Mouse (Mus musculus) lung, postnatal 14 days (tissue): ENCODE data around the gene Pabpc1l.
"Not testable (repeated sequence)": the region's sequence is repeated elsewhere in the genome, so short reads cannot be mapped to it uniquely, and the experiment has no call there.

Source experiments
- DNase-seq: peaks from one replicate; pipeline ENCODE4 v3.0.0; 2021

Pabpc1l gene

GRCm38 (mm10) chr2:164038407-164039028 lies 13.3 kb downstream of the Pabpc1l start:
- DNase-seq, result no peak

DNA sequence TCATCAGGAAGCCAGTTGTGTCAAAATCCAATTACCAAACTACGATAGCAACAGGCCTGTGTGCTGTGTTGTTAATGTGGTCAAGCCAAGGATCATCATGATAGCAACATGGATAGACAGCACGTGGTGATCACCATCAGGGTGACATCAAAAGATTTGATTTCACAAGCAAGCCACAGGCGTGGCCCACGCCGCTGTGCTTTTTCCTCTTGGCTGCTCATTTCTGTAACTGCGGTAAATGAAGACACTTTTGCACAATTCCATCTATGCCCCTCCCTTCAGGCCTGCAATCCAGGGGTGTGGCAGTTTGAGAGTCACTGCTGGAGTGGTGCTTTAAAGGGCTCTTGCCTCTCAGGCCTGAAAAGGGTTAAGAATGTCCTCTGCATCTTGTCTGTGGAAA lies 15.7 kb downstream of the Pabpc1l start:
- no peak for DNase-seq

GRCm38 (mm10) chr2:164041523-164041922 lies 16.3 kb downstream of the Pabpc1l start:
- DNase-seq, result no peak

DNA sequence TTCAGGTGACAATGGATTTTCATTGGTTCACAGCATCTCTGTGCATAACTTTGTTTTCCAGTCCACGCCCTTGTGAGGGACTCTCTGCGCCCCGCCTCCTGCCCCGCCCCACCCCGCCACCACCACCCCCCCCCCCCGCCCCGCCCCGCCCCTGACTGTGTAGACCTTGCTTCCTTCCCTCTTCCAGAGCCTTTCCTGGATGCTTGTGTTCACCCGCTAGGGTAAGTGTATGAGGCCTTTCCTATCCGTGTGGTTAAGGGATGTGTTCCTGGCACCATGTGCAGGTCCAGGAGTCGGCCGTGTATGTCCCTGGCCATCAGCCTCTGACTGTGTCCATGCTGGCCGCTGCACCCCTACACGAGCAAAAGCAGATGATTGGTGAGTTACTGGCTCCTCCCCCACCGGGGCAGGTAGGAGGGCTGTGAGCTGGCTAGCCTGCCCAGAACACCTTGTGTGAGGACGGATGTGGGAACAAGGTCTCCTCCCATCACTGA lies 22.0 kb downstream of the Pabpc1l start:
- peak; percentile 8 for DNase-seq

- peak; percentile 17 for DNase-seq
Measured at GRCm38 (mm10) chr2:164053767-164054166, 28.5 kb downstream of the Pabpc1l start.

- no peak for DNase-seq
Measured at GRCm38 (mm10) chr2:164054671-164055070, 29.4 kb downstream of the Pabpc1l start.

GRCm38 (mm10) chr2:164059634-164060235 lies 34.5 kb downstream of the Pabpc1l start:
- no peak for DNase-seq

DNA sequence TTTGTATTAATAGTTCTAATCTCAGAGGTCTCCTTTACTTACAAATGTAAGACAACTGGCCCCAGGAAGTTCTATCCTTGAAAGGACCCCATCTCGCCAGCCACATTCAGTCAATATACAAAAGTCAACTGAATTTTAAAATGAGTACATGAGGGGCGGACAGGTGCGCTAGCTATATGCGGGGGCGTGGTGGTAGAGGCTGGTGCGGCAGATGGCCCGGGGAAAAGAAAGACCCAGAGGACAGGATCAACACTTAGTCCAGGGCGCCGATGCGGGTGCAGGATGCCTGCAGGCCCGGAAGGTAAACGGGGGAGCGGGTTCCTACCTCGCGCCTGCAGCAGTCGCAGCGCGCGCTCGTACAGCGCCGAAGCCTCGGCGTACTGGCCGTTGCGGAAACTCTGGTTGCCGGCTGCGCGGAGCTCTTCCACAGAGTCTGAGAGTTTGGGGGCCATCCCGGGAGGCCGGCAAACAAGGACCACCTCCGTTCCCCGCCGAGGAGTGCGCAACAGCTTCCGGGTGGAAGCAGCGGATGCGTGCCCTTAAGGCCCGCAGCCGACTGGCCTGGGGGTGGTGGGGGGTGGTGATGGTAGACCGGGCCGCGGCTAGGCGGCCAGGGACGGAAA lies 45.0 kb downstream of the Pabpc1l start, which contains the start of gene Stk4:
TSS of gene Stk4 (plus strand) at position 181 of the 623 bp plus-strand sequence.
- no peak for DNase-seq

- peak; percentile 97 for DNase-seq
Measured at GRCm38 (mm10) chr2:164070765-164071436, 45.7 kb downstream of the Pabpc1l start, which contains the start of gene Tomm34. TSS of gene Tomm34 (minus strand) at chr2:164071169.

DNA sequence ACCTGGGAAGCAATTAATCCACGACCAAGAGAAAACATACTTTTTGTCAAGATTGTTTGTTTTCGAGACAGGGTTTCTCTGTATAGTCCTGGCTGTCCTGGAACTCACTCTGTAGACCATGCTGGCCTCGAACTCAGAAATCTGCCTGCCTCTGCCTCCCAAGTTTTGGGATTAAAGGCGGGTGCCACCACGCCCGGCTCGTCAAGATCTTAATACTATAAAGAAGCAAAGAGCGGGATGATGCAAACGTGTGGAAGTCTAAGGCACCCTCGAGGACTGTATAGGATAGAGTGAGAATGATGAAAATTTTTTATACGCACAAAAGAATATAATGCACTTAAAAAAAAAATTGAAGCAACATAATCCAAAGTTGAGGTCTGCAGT lies 46.2 kb downstream of the Pabpc1l start:
- not testable (repeated sequence) for DNase-seq

- DNase-seq, result no peak
Measured at GRCm38 (mm10) chr2:164072109-164072508, 46.9 kb downstream of the Pabpc1l start.

DNA sequence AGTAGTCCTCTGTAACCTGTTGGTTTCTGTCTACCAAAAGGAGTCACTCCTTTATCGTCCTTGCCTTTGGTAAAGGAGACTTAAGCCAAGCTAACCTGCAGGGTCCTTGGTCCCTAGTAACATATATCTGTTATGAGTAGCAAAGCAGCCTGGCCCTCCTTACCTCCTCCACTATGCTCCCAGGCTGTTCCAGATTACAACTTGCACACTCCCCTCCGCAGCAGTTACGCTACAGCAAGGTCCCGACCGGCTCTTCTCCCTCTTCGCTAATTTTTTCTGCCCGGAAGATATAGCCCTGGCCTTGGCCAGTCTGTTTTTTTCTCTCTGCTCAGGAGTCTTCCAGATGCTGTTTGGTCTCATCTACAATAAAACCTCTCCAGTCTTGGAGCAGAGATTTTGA lies 47.9 kb downstream of the Pabpc1l start:
- DNase-seq, result no peak

GRCm38 (mm10) chr2:164073918-164074578 lies 48.8 kb downstream of the Pabpc1l start:
- DNase-seq, result peak; percentile 99

DNA sequence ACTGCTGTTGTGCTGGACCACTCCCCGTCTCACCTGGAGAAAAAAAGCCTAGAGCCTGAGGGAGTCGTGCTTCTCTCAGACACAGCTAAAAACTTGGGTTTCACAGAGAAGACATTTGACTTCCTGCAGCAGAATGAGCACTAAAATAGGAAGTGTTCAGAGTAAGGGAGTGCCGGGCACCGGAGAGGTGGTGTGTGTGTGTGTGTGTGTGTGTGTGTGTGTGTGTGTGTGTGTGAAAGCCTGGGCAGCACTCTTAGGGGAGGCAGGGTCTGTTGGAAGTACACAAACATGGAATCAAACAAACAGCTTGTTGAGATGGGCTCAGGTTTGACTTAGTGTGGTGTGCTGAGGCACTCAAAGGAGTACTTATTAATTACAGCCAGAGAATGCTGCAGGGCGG lies 49.8 kb downstream of the Pabpc1l start:
- DNase-seq, result peak; percentile 30

DNA sequence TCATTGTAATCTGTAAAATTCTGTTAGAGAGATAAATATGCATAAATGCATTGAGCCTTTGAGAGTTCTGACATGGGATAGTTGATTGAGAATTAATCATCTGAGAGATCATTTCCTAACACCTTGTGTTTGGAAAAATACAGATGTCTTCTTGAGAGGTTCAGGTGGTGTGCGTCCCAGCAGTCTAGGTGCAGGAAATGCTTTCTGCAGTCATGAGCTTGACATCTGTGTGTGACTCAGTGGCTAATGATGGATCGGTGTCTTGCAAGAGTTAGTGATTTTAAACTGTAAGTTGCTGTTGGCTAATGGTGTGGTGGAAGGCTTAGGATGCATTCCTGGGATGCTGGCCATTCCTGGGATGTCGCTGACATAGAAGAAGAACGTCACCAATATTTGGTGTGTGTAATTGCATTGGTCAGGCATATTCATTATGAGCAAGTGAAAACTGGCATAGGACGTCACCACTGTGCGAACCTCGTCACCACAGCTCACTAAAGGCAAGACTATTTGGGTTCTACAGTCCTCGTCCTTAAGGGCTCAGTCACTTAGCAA lies 51.7 kb downstream of the Pabpc1l start:
- DNase-seq, result no peak

- no peak for DNase-seq
Measured at GRCm38 (mm10) chr2:164077875-164078274, 52.6 kb downstream of the Pabpc1l start.

GRCm38 (mm10) chr2:164079488-164079887 lies 54.2 kb downstream of the Pabpc1l start:
- no peak for DNase-seq

GRCm38 (mm10) chr2:164081577-164081976 lies 56.3 kb downstream of the Pabpc1l start:
- DNase-seq, result no peak

GRCm38 (mm10) chr2:164082175-164082574 lies 56.9 kb downstream of the Pabpc1l start:
- no peak for DNase-seq

DNA sequence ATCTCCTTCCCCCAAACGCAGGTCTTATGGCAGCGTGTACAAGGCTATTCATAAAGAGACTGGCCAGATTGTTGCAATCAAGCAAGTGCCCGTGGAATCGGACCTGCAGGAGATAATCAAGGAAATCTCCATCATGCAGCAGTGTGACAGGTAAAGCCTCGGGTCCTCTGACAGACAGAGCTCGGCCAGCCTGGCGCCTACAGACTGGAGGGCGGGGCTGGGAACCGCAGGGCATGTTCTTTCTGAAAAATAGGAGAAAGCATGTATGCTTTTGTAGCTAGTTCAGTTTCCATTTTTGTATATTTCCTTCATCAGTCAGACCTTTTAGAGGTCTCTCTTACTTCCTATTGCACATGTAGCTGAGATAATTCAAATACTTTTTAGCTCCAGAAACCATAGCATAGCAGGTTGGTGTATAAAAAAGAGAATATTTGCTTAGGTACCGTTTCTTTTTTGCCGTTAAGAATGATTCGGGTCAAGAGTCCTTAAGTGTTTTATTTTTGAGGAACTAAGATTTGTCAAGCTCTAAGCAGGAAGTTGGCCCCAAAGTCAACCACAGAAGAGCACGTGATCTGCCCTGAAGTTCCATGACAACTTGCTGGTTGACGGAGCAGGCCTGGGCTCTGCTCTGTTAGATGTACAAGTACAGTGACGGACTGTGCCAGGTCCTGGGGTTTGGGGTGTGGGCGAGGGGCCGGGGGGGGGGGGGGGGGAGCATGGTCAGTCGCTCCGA lies 58.5 kb downstream of the Pabpc1l start:
- peak; percentile 59 for DNase-seq

GRCm38 (mm10) chr2:164084342-164084700 lies 59.1 kb downstream of the Pabpc1l start:
- peak; percentile 25 for DNase-seq
